Mouse (Mus musculus) hindbrain, embryonic 12.5 days (tissue): ENCODE results near the gene Chuk. TPM values are rescaled to one million over a fixed set of nuclear protein-coding genes. Genes with fewer than 3 reads are reported as not detected.
A peak's percentile ranks its signal among the peaks of the same experiment; 100 is the strongest.

Experiments
- ATAC-seq: fragments of 200-750 bp; cut with Nextera tagmentation; 2 replicates; pipeline ENCODE4 v1.8.0; 2017; ENCODE audit warnings: moderate TSS enrichment; ENCODE audit not compliant: low FRiP score
- H3K27ac ChIP-seq: fragments of 300-500 bp; sonication (generic); 2 replicates; pipeline ENCODE4 v1.5.1; 2016; ENCODE audit warnings: mild to moderate bottlenecking
- H3K27me3 ChIP-seq: fragments of 300-500 bp; sonication (generic); 2 replicates; pipeline ENCODE4 v1.6.1; 2016; ENCODE audit warnings: mild to moderate bottlenecking
- H3K36me3 ChIP-seq: fragments of 300-500 bp; sonication (generic); 2 replicates; pipeline ENCODE4 v1.6.1; 2016; ENCODE audit warnings: mild to moderate bottlenecking
- H3K4me1 ChIP-seq: fragments of 300-500 bp; sonication (generic); 2 replicates; pipeline ENCODE4 v1.6.1; 2016
- H3K4me2 ChIP-seq: fragments of 300-500 bp; sonication (generic); replicated peaks from 2 replicates; pipeline ENCODE4 v1.6.1; 2016; ENCODE audit warnings: mild to moderate bottlenecking
- H3K4me3 ChIP-seq: fragments of 300-500 bp; sonication (generic); 2 replicates; pipeline ENCODE4 v1.5.1; 2016; ENCODE audit warnings: mild to moderate bottlenecking
- H3K9ac ChIP-seq: fragments of 300-500 bp; sonication (generic); 2 replicates; pipeline ENCODE4 v1.6.1; 2016; ENCODE audit warnings: mild to moderate bottlenecking, moderate library complexity
- H3K9me3 ChIP-seq: fragments of 300-500 bp; sonication (generic); replicated peaks from 2 replicates; pipeline ENCODE4 v1.6.1; 2016; ENCODE audit warnings: mild to moderate bottlenecking
- WGBS: fragments of 180-500 bp; shearing (Covaris S2); methylation state at CpG from one replicate; pipeline ENCODE4 v1.1.7; 2016; 5-methylcytosine and 5-hydroxymethylcytosine counted together
- polyA plus RNA-seq: library from polyadenylated mRNA; unstranded; fragments of >200 nt; fragmentation: Nextera tagmentation; extraction: Ambion mirVana; gene quantifications from 2 replicates; pipeline ENCODE4 v1.2.1, GENCODE M21; 2016

The Chuk gene
- polyA plus RNA-seq = 64.8 and 66.2 TPM in 2 replicates

GRCm38 (mm10) chr19:44106831-44107660 is at the start of gene Chuk:
Chuk (minus strand) TSS chr19:44107480.
- H3K4me2 ChIP-seq = peak within 1 kb of the TSS; percentile 78
- peak within 1 kb of the TSS; percentile 72 for H3K27ac ChIP-seq
- H3K4me1 ChIP-seq = peaks cover 21% of the 10 kb centered on the region
- H3K4me3 ChIP-seq = peak within 1 kb of the TSS; percentile 88
- no peaks in the 10 kb centered on the region for H3K27me3 ChIP-seq
- peak within 1 kb of the TSS; percentile 96 for H3K9ac ChIP-seq
- WGBS = 1% methylated on average over 67 of the region's 67 CpGs
- ATAC-seq = peak; percentile 97
- no peaks in the 10 kb centered on the region for H3K9me3 ChIP-seq
- H3K36me3 ChIP-seq = peaks cover 23% of the 10 kb centered on the region

- no peak for ATAC-seq
- Histone ChIP-seq H3K9me3 (no peaks in the 10 kb centered on the region), H3K36me3 (no peaks in the 10 kb centered on the region), H3K9ac (no peak overlapping the region), H3K4me1 (no peaks in the 10 kb centered on the region), H3K27me3 (0 out of 2 replicates have a peak, but pooled peaks cover 5% of the 10 kb centered on the region), H3K27ac (no peak overlapping the region), H3K4me3 (no peak overlapping the region), H3K4me2 (no peak overlapping the region)
- WGBS = 91% methylated on average over 10 of the region's 10 CpGs
These were observed 49.7 kb upstream of the Chuk start for GRCm38 (mm10) chr19:44157005-44157404.

GRCm38 (mm10) chr19:44153781-44154180 is 46.5 kb upstream of the Chuk start:
- Histone ChIP-seq H3K4me2 (no peak overlapping the region), H3K9me3 (no peaks in the 10 kb centered on the region), H3K27ac (no peak overlapping the region), H3K36me3 (no peaks in the 10 kb centered on the region), H3K27me3 (peaks cover 12% of the 10 kb centered on the region; the same call in 1 of the 2 replicates), H3K4me1 (no peaks in the 10 kb centered on the region), H3K9ac (no peak overlapping the region), H3K4me3 (no peak overlapping the region)
- 81% methylated on average over 5 of the region's 5 CpGs for WGBS
- no peak for ATAC-seq

GRCm38 (mm10) chr19:44148991-44149390 is 41.7 kb upstream of the Chuk start:
- Histone ChIP-seq H3K4me1 (peaks cover 18% of the 10 kb centered on the region), H3K4me3 (no peak overlapping the region), H3K9ac (no peak overlapping the region), H3K27ac (no peak overlapping the region), H3K9me3 (no peaks in the 10 kb centered on the region), H3K36me3 (no peaks in the 10 kb centered on the region), H3K4me2 (no peak overlapping the region), H3K27me3 (peaks cover 12% of the 10 kb centered on the region; the same call in 1 of the 2 replicates)
- no peak for ATAC-seq
- WGBS = 71% methylated on average over 2 of the region's 2 CpGs

- WGBS = 24% methylated on average over 2 of the region's 2 CpGs
- Histone ChIP-seq H3K27me3 (peaks cover 9% of the 10 kb centered on the region; the same call in 1 of the 2 replicates), H3K4me3 (no peak overlapping the region), H3K9me3 (no peaks in the 10 kb centered on the region), H3K4me2 (no peak overlapping the region), H3K27ac (no peak overlapping the region), H3K36me3 (peaks cover 6% of the 10 kb centered on the region; the same call in 1 of the 2 replicates), H3K4me1 (peaks cover 18% of the 10 kb centered on the region), H3K9ac (no peak overlapping the region)
- ATAC-seq = no peak
These were observed 41.1 kb upstream of the Chuk start for GRCm38 (mm10) chr19:44148345-44148744.

GRCm38 (mm10) chr19:44146951-44147350 is 39.7 kb upstream of the Chuk start:
- no peak for ATAC-seq
- WGBS = 97% methylated on average over 8 of the region's 8 CpGs
- Histone ChIP-seq H3K4me2 (no peak overlapping the region), H3K9ac (no peak overlapping the region), H3K4me3 (no peak overlapping the region), H3K27ac (no peak overlapping the region), H3K9me3 (no peaks in the 10 kb centered on the region), H3K36me3 (peaks cover 20% of the 10 kb centered on the region), H3K27me3 (peaks cover 7% of the 10 kb centered on the region; the same call in 1 of the 2 replicates), H3K4me1 (peaks cover 18% of the 10 kb centered on the region)

GRCm38 (mm10) chr19:44146568-44146879 is 39.2 kb upstream of the Chuk start:
- Histone ChIP-seq H3K27me3 (peaks cover 7% of the 10 kb centered on the region; the same call in 1 of the 2 replicates), H3K4me3 (peak overlapping the region; percentile 81), H3K4me2 (peak overlapping the region; percentile 74), H3K4me1 (peaks cover 18% of the 10 kb centered on the region), H3K9me3 (no peaks in the 10 kb centered on the region), H3K9ac (peak overlapping the region; percentile 79; the same call in 1 of the 2 replicates), H3K27ac (0 out of 2 replicates have a peak overlapping the region, but pooled peaks have one; percentile 36), H3K36me3 (peaks cover 24% of the 10 kb centered on the region)
- 64% methylated on average over 9 of the region's 9 CpGs for WGBS
- ATAC-seq = peak; percentile 61; the same call in 1 of the 2 replicates

- Histone ChIP-seq H3K27me3 (0 out of 2 replicates have a peak, but pooled peaks cover 4% of the 10 kb centered on the region), H3K4me3 (peak within 1 kb of the TSS; percentile 81), H3K9ac (peak within 1 kb of the TSS; percentile 79), H3K4me1 (peaks cover 18% of the 10 kb centered on the region), H3K4me2 (peak within 1 kb of the TSS; percentile 74), H3K27ac (peak within 1 kb of the TSS; percentile 36), H3K36me3 (peaks cover 28% of the 10 kb centered on the region), H3K9me3 (no peaks in the 10 kb centered on the region)
- peak; percentile 93 for ATAC-seq
- 4% methylated on average over 46 of the region's 46 CpGs for WGBS
These were observed 38.7 kb upstream of the Chuk start, which contains the start of gene Bloc1s2 for GRCm38 (mm10) chr19:44145702-44146567. Bloc1s2 (minus strand) TSS chr19:44146446.

GRCm38 (mm10) chr19:44144366-44144765 is 37.1 kb upstream of the Chuk start:
- H3K9me3 ChIP-seq = no peaks in the 10 kb centered on the region
- no peak for ATAC-seq
- no peak overlapping the region for H3K9ac ChIP-seq
- H3K4me2 ChIP-seq = no peak overlapping the region
- no peak overlapping the region for H3K4me3 ChIP-seq
- H3K4me1 ChIP-seq = peaks cover 18% of the 10 kb centered on the region
- H3K36me3 ChIP-seq = peaks cover 41% of the 10 kb centered on the region
- whole genome bisulfite sequencing = 93% methylated on average over 9 of the region's 9 CpGs
- no peak overlapping the region for H3K27ac ChIP-seq
- 0 out of 2 replicates have a peak, but pooled peaks cover 4% of the 10 kb centered on the region for H3K27me3 ChIP-seq

GRCm38 (mm10) chr19:44135960-44136485 is 28.7 kb upstream of the Chuk start:
- peak overlapping the region; percentile 76 for H3K4me2 ChIP-seq
- H3K9ac ChIP-seq = 0 out of 2 replicates have a peak overlapping the region, but pooled peaks have one; percentile 27

GRCm38 (mm10) chr19:44135072-44135959 is 28.0 kb upstream of the Chuk start, which contains the start of gene Cwf19l1:
Cwf19l1 (minus strand) TSS chr19:44135876.
- peaks cover 41% of the 10 kb centered on the region for H3K36me3 ChIP-seq
- H3K27me3 ChIP-seq = no peaks in the 10 kb centered on the region
- peak within 1 kb of the TSS; percentile 69 for H3K9ac ChIP-seq
- under 1% methylated on average over 44 of the region's 45 CpGs for WGBS
- H3K4me2 ChIP-seq = peak within 1 kb of the TSS; percentile 76
- H3K9me3 ChIP-seq = no peaks in the 10 kb centered on the region
- peak within 1 kb of the TSS; percentile 60 for H3K4me3 ChIP-seq
- peaks cover 7% of the 10 kb centered on the region for H3K4me1 ChIP-seq
- H3K27ac ChIP-seq = peak within 1 kb of the TSS; percentile 91
- peak; percentile 91 for ATAC-seq

More at GRCm38 (mm10) chr19:44135960-44136485, 28.7 kb upstream of the Chuk start:
- peak; percentile 61; the same call in 1 of the 2 replicates for ATAC-seq
- Histone ChIP-seq H3K9me3 (no peaks in the 10 kb centered on the region), H3K4me1 (peaks cover 7% of the 10 kb centered on the region), H3K36me3 (peaks cover 39% of the 10 kb centered on the region), H3K27me3 (no peaks in the 10 kb centered on the region), H3K4me3 (peak overlapping the region; percentile 60), H3K27ac (no peak overlapping the region; the same call in 1 of the 2 replicates)
- whole genome bisulfite sequencing = 29% methylated on average over 7 of the region's 7 CpGs
